Mouse (Mus musculus) MEL (cell line): Measurements from ENCODE around the gene Adap1. TPM values are rescaled to one million over a fixed set of nuclear protein-coding genes. Genes with fewer than 3 reads are reported as not detected.

Source experiments
- DNase-seq: peaks from one replicate; pipeline ENCODE4 v3.0.0; 2011; ENCODE audit warnings: low read depth, low spot score
- H3K27ac ChIP-seq: 2 replicates; pipeline ENCODE4 v1.5.1; 2012; ENCODE audit warnings: low read depth, mild to moderate bottlenecking, control low read depth, low read length, moderate library complexity; ENCODE audit not compliant: control insufficient read depth
- H3K27me3 ChIP-seq, 2 experiments: fragments of 150-350 bp in 1 of 2; sonication (generic) in 1 of 2; 2 replicates each; pipeline ENCODE4 v1.6.1; 2012; ENCODE audit warnings: low read length in 2 of 2, mild to moderate bottlenecking in 2 of 2, improper control_type of control experiment in 1 of 2, moderate library complexity in 1 of 2; ENCODE audit not compliant: insufficient read depth in 2 of 2, control insufficient read depth in 1 of 2
- H3K36me3 ChIP-seq, 2 experiments: 2 replicates each; pipeline ENCODE4 v1.6.1; 2012 to 2014; ENCODE audit warnings: low read length in 2 of 2, improper control_type of control experiment in 1 of 2, inconsistent platforms in 1 of 2, mild to moderate bottlenecking in 1 of 2; ENCODE audit not compliant: insufficient read depth in 2 of 2, control insufficient read depth in 1 of 2
- H3K4me1 ChIP-seq, 2 experiments: fragments of 150-350 bp in 1 of 2; sonication (generic) in 1 of 2; 2 replicates each; pipeline ENCODE4 v1.6.1; 2012; ENCODE audit warnings: low read length in 2 of 2, improper control_type of control experiment in 1 of 2, mild to moderate bottlenecking in 1 of 2; ENCODE audit not compliant: insufficient read depth in 2 of 2, control insufficient read depth in 1 of 2
- H3K4me3 ChIP-seq, 2 experiments: fragments of 150-350 bp in 1 of 2; sonication (generic) in 1 of 2; 2 replicates each; pipeline ENCODE4 v1.5.1; 2012; ENCODE audit warnings: low read depth in 2 of 2, low read length in 2 of 2, mild to moderate bottlenecking in 2 of 2, moderate library complexity in 2 of 2, control low read depth in 1 of 2, improper control_type of control experiment in 1 of 2; ENCODE audit not compliant: control insufficient read depth in 1 of 2, insufficient read depth in 1 of 2
- H3K79me2 ChIP-seq: 2 replicates; pipeline ENCODE4 v1.6.1; 2012; ENCODE audit warnings: mild to moderate bottlenecking, low read length, moderate library complexity; ENCODE audit not compliant: control insufficient read depth, poor library complexity, insufficient read depth
- H3K9ac ChIP-seq: 2 replicates; pipeline ENCODE4 v1.6.1; 2012; ENCODE audit warnings: low read depth, mild to moderate bottlenecking, control low read depth, low read length, moderate library complexity; ENCODE audit not compliant: control insufficient read depth, poor library complexity, severe bottlenecking
- H3K9me3 ChIP-seq: fragments of 150-350 bp; sonication (generic); replicated peaks from 2 replicates; pipeline ENCODE4 v1.6.1; 2012; ENCODE audit warnings: mild to moderate bottlenecking, low read length, improper control_type of control experiment, moderate library complexity; ENCODE audit not compliant: insufficient read depth
- CHD2 ChIP-seq: IDR thresholded peaks from 2 replicates; pipeline ENCODE4 v1.6.1; 2011; ENCODE audit warnings: low read length, improper control_type of control experiment
- E2F4 ChIP-seq: IDR thresholded peaks from 2 replicates; pipeline ENCODE4 v1.6.1; 2011; ENCODE audit warnings: low read depth, low read length, improper control_type of control experiment, borderline replicate concordance
- ELF1 ChIP-seq: IDR thresholded peaks from 2 replicates; pipeline ENCODE4 v1.6.1; 2014; ENCODE audit warnings: low read depth, mild to moderate bottlenecking, inconsistent platforms, low read length, improper control_type of control experiment, moderate library complexity
- EP300 ChIP-seq, 2 experiments: IDR thresholded peaks; 2 replicates each; pipeline ENCODE4 v1.6.1; 2011; ENCODE audit warnings: improper control_type of control experiment in 2 of 2, low read length in 2 of 2, low read depth in 1 of 2, mild to moderate bottlenecking in 1 of 2
- MAFK ChIP-seq: IDR thresholded peaks from 2 replicates; pipeline ENCODE4 v1.6.1; 2011; ENCODE audit warnings: low read depth, mild to moderate bottlenecking, low read length, improper control_type of control experiment, borderline replicate concordance
- MAX ChIP-seq: IDR thresholded peaks from 2 replicates; pipeline ENCODE4 v1.6.1; 2011; ENCODE audit warnings: low read length, improper control_type of control experiment
- MEF2A ChIP-seq: IDR thresholded peaks from 2 replicates; pipeline ENCODE4 v1.6.1; 2014; ENCODE audit warnings: low read depth, mild to moderate bottlenecking, inconsistent platforms, low read length, improper control_type of control experiment; ENCODE audit not compliant: poor library complexity, insufficient replicate concordance, severe bottlenecking; ENCODE audit errors: extremely low read depth
- MYC ChIP-seq: IDR thresholded peaks from 2 replicates; pipeline ENCODE4 v1.6.1; 2011; ENCODE audit warnings: low read depth, mild to moderate bottlenecking, low read length, improper control_type of control experiment, moderate library complexity
- NELFE ChIP-seq: IDR thresholded peaks from 2 replicates; pipeline ENCODE4 v1.6.1; 2011; ENCODE audit warnings: low read depth, low read length, improper control_type of control experiment
- POLR2A ChIP-seq, 2 experiments: IDR thresholded peaks; 2 replicates each; pipeline ENCODE4 v1.6.1; 2011 to 2012; ENCODE audit warnings: low read length in 2 of 2, mild to moderate bottlenecking in 2 of 2, control low read depth in 1 of 2, improper control_type of control experiment in 1 of 2, low read depth in 1 of 2, moderate library complexity in 1 of 2; ENCODE audit not compliant: control insufficient read depth in 1 of 2, insufficient read depth in 1 of 2, poor library complexity in 1 of 2
- POLR2AphosphoS2 ChIP-seq: IDR thresholded peaks from 2 replicates; pipeline ENCODE4 v1.6.1; 2011; ENCODE audit warnings: low read length, improper control_type of control experiment
- RCOR1 ChIP-seq: IDR thresholded peaks from 2 replicates; pipeline ENCODE4 v1.6.1; 2012; ENCODE audit warnings: low read depth, mild to moderate bottlenecking, inconsistent platforms, low read length, improper control_type of control experiment
- SMC3 ChIP-seq: IDR thresholded peaks from 2 replicates; pipeline ENCODE4 v1.6.1; 2011; ENCODE audit warnings: low read depth, low read length, improper control_type of control experiment
- TAL1 ChIP-seq: IDR thresholded peaks from 2 replicates; pipeline ENCODE4 v1.6.1; 2012; ENCODE audit warnings: mild to moderate bottlenecking, inconsistent platforms, low read length, moderate library complexity, mixed read lengths
- USF1 ChIP-seq: IDR thresholded peaks from 2 replicates; pipeline ENCODE4 v1.6.1; 2014; ENCODE audit warnings: low read depth, mild to moderate bottlenecking, inconsistent platforms, low read length, improper control_type of control experiment, moderate library complexity
- ZKSCAN1 ChIP-seq: IDR thresholded peaks from 2 replicates; pipeline ENCODE4 v1.6.1; 2012; ENCODE audit warnings: low read depth, mild to moderate bottlenecking, inconsistent platforms, low read length, improper control_type of control experiment, moderate library complexity
- ZMIZ1 ChIP-seq: IDR thresholded peaks from 2 replicates; pipeline ENCODE4 v1.6.1; 2012; ENCODE audit warnings: low read depth, mild to moderate bottlenecking, inconsistent platforms, low read length, improper control_type of control experiment, moderate library complexity
- ZNF384 ChIP-seq: IDR thresholded peaks from 2 replicates; pipeline ENCODE4 v1.6.1; 2012; ENCODE audit warnings: low read depth, mild to moderate bottlenecking, inconsistent platforms, low read length, improper control_type of control experiment
- polyA plus RNA-seq, 2 experiments: library from polyadenylated mRNA; stranded (reverse) in 1 of 2; unstranded in 1 of 2; fragments of >175 nt in 1 of 2; fragments of >200 nt in 1 of 2; gene quantifications; 2 replicates each; pipeline versions ENCODE4 v1.2.1 to v1.2.4; 2012; ENCODE audit warnings: low replicate concordance in 2 of 2, low read depth in 1 of 2; ENCODE audit not compliant: insufficient read length in 2 of 2, insufficient read depth in 1 of 2, missing spikeins in 1 of 2
- total RNA-seq: library from RNA; depleted of rRNA; stranded (reverse); fragments of 300-350 nt; gene quantifications from 2 replicates; pipeline ENCODE4 v1.2.3, GENCODE M21; 2012

Gene Adap1
- total and polyA plus RNA-seq, 3 experiments: 52.9 to 59.8 TPM; not detected in 1

DNA sequence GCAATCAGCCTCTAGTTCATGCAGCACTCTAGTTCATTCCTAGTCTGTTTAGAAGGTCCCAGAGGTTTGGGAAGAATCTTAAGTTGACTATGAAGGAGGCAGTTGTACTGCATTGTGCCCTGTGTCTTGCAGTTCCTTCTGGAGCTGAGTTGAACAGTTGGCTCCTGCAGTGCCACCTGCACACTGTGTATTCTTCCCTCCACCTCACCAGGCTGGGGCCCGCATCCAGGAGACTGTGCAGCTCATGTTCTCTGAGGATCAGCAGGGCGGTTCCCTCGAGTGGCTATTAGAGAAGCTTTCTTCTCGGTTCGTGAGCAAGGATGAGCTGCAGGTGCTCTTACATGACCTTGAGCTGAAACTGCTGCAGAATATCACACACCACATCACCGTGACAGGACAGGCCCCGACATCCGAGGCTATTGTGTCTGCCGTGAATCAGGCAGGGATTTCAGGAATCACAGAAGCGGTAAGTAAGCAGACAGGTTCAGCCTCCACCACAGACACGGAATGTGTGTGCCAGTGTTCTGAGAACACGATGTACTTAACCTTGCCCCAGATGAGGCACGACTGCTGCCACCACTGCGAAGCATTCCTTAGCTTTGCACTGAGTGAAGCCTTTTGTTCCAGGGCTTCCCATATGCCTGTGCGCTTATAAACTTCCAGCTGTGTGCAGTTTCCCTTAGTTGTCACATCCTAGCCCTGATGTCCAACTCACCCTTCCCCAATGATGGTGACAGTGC, 84.2 kb downstream of the Adap1 start:
- Histone ChIP-seq H3K9ac (no peak overlapping the region), H3K36me3 (peaks cover 5 to 49% of the 10 kb centered on the region in 2 experiments), H3K27ac (no peak overlapping the region)

DNA sequence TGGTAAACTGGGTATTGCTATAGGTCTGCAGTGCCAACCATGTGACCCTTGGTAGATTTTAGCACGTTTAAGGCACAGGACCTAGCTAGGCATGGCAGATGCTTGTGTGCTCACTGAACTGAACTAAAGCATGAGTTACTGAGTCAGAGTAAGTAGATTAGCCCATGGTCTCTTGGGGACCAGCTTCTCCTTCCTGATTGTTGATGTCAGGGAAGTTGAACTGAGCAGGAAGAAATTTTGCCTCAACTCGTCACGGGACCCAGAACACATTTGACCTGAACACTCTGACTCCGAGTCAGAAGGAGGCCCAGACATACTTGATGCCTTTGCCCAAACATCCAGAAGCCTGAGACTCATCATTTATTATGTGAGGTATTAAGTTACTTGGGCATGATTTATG, 88.0 kb downstream of the Adap1 start:
- Histone ChIP-seq H3K4me3 (no peak overlapping the region), H3K9ac (no peak overlapping the region), H3K79me2 (no peaks in the 10 kb centered on the region), H3K27me3 (no peaks in the 10 kb centered on the region), H3K36me3 (peaks cover 0 to 37% of the 10 kb centered on the region in 2 experiments; a peak in 2 of 4 replicates), H3K4me1 (no peaks in the 10 kb centered on the region), H3K27ac (no peak overlapping the region), H3K9me3 (no peaks in the 10 kb centered on the region)
- TF ChIP-seq MYC (no peak), ZKSCAN1 (no peak), MAFK (no peak), RCOR1 (no peak), POLR2AphosphoS2 (no peak), ZNF384 (no peak), USF1 (no peak), MAX (no peak), EP300 (IDR thresholded peaks at IDR 0.05; ENCODE audit: low read depth in 1 of 2, low read length in 2 of 2) (no peak), MEF2A (no peak), NELFE (no peak), SMC3 (no peak), POLR2A (IDR thresholded peaks at IDR 0.05; ENCODE audit: control insufficient read depth in 1 of 2, insufficient read depth in 1 of 2, low read depth in 1 of 2, low read length in 2 of 2, poor library complexity in 1 of 2) (no peak), TAL1 (no peak), ZMIZ1 (no peak), CHD2 (no peak), ELF1 (no peak), E2F4 (no peak)
- no peak for DNase-seq

More for the DNA sequence above, 84.2 kb downstream of the Adap1 start:
- no peak for DNase-seq
- H3K9me3 ChIP-seq: no peaks in the 10 kb centered on the region
- no peak for TF ChIP-seq ELF1
- no peak overlapping the region for H3K4me3 ChIP-seq
- H3K4me1 ChIP-seq: no peaks in the 10 kb centered on the region; a peak in 1 of 4 replicates
- H3K79me2 ChIP-seq: no peaks in the 10 kb centered on the region
- H3K27me3 ChIP-seq: no peaks in the 10 kb centered on the region
